Mouse (Mus musculus) midbrain, embryonic 10.5 days (tissue): ENCODE results near the gene Gm4491. TPM values are rescaled to one million over a fixed set of nuclear protein-coding genes. Genes with fewer than 3 reads are reported as not detected.

Experiments used
- DNase-seq: peaks from one replicate; pipeline ENCODE4 v3.0.0-alpha.2; 2017; ENCODE audit warnings: low spot score
- H3K27ac ChIP-seq: fragments of 300-500 bp; sonication (generic); replicated peaks from 2 replicates; pipeline ENCODE4 v1.5.1; 2016; ENCODE audit warnings: mild to moderate bottlenecking
- H3K27me3 ChIP-seq: fragments of 300-500 bp; sonication (generic); 2 replicates; pipeline ENCODE4 v1.6.1; 2016; ENCODE audit warnings: low read depth, mild to moderate bottlenecking; ENCODE audit not compliant: poor library complexity, severe bottlenecking
- H3K36me3 ChIP-seq: fragments of 300-500 bp; sonication (generic); 2 replicates; pipeline ENCODE4 v1.6.1; 2016; ENCODE audit warnings: mild to moderate bottlenecking, moderate library complexity
- H3K4me1 ChIP-seq: fragments of 300-500 bp; sonication (generic); 2 replicates; pipeline ENCODE4 v1.6.1; 2016
- H3K4me3 ChIP-seq: fragments of 300-500 bp; sonication (generic); 2 replicates; pipeline ENCODE4 v1.5.1; 2016; ENCODE audit warnings: mild to moderate bottlenecking, moderate library complexity
- H3K9me3 ChIP-seq: fragments of 300-500 bp; sonication (generic); replicated peaks from 2 replicates; pipeline ENCODE4 v1.6.1; 2016; ENCODE audit warnings: mild to moderate bottlenecking
- polyA plus RNA-seq: library from polyadenylated mRNA; unstranded; fragments of >200 nt; fragmentation: Nextera tagmentation; extraction: Ambion mirVana; gene quantifications from 2 replicates; pipeline ENCODE4 v1.2.1, GENCODE M21; 2016

Gm4491 gene
- polyA plus RNA-seq, 1 experiment from 2014 or later, result not detected

GRCm38 (mm10) chr14:57066053-57066452 lies 49.6 kb downstream of the Gm4491 start:
- H3K27me3 ChIP-seq, result no peaks in the 10 kb centered on the region
- no peaks in the 10 kb centered on the region for H3K4me1 ChIP-seq
- H3K27ac ChIP-seq, result no peak overlapping the region
- H3K4me3 ChIP-seq, result no peak overlapping the region
- DNase-seq, result no peak
- no peaks in the 10 kb centered on the region for H3K9me3 ChIP-seq
- no peaks in the 10 kb centered on the region for H3K36me3 ChIP-seq

Other genes starting within 250 kb of the Gm4491 start
- gene Zmym2, start 229.2 kb downstream of the Gm4491 start, polyA plus RNA-seq, result 57.3 and 71.1 TPM in 2 replicates
- 0.15 TPM in 1 of 2 replicates, not detected in the other for gene Gja3, start 57.8 kb downstream of the Gm4491 start, polyA plus RNA-seq
- gene Gjb2, start 11.2 kb downstream of the Gm4491 start, polyA plus RNA-seq, result 0.70 and 3.4 TPM in 2 replicates
- gene Gjb6, start 17.7 kb upstream of the Gm4491 start, polyA plus RNA-seq, result 0.38 and 0.94 TPM in 2 replicates